Mouse (Mus musculus): ENCODE data around the gene Mia2. TPM values are rescaled to one million over a fixed set of nuclear protein-coding genes. Genes with fewer than 3 reads are reported as not detected.

Mia2 gene
- total RNA-seq (2014; rRNA removed) = 21.6 and 36.1 TPM in 2 replicates
- 24.7 and 34.2 TPM in 2 replicates for polyA plus RNA-seq (2015; fragmentation: Nextera tagmentation; extraction: Ambion mirVana)

DNA sequence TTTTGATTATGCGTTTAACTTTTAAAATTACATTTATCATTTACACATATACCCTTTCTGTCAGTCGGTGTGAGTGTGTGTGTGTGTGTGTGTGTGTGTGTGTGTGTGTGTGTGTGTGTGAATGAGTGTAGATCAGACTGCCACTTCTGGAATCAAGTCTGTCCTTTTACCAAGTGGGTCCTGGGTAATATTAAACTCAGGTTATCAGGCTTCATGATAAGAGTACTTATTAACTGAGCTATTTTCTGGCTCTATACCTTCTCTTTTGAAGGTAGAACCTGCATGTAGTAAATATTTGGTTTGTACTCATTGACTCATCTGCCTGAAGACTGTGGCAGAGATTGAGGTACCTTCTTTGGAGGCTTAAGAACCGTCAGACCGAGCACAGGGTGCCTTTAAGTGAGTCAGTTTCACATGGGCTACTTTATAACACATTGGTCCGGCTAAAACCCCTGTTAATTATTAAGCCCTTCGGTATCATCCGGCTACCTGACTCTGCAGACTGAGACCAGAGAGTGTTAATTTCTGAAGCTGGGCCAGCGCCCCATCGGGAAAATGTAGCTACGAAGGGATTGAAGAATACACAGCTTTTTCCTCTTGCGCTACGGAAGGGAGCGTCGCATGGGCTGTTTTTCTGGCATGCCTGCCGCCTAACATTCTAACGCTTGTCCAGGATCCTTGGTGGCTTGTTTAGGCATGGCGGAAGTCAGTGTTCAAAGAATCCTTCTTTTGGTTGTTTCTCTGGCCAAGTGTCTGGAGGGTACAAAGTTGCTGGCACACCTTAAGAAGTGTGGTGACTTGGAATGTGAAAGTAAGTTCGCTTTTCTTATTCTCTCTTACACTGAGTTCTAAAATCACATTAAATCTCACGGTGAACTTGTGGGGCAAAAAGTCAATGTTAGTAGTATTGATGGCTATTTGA, at the start of gene Mia2:
Mia2 (plus strand) TSS at position 696 of the 922 bp plus-strand sequence.
- Histone ChIP-seq H3K4me1 (ENCODE audit: insufficient read depth, low read length) (no peaks in the 10 kb centered on the region), H3K4me3 (ENCODE audit: low read depth, low read length) (no peak within 1 kb of the TSS), H3K9me3 (ENCODE audit: low read length) (no peaks in the 10 kb centered on the region), H3K9ac (replicated peaks; ENCODE audit: low read length, poor library complexity, severe bottlenecking) (no peak within 1 kb of the TSS), H3K36me3 (ENCODE audit: insufficient read depth, low read length) (no peaks in the 10 kb centered on the region), H3K4me2 (ENCODE audit: low read depth, low read length, poor library complexity, severe bottlenecking) (no peak within 1 kb of the TSS), H3K27me3 (ENCODE audit: insufficient read depth, low read length) (no peaks in the 10 kb centered on the region), H3K27ac (ENCODE audit: low read depth, low read length) (no peak within 1 kb of the TSS)
- DNase-seq (ENCODE audit: low spot score) (no peak), ATAC-seq (ENCODE audit: low FRiP score) (no peak)
- no peak for TF ChIP-seq CTCF (IDR thresholded peaks at IDR 0.05)
- WGBS = 85% methylated on average over 19 of the region's 19 CpGs

- Histone ChIP-seq H3K27ac (ENCODE audit: low read depth, low read length) (no peak overlapping the region), H3K4me2 (ENCODE audit: low read depth, low read length, poor library complexity, severe bottlenecking) (no peak overlapping the region), H3K9me3 (ENCODE audit: low read length) (no peaks in the 10 kb centered on the region), H3K27me3 (ENCODE audit: insufficient read depth, low read length) (no peaks in the 10 kb centered on the region), H3K4me3 (ENCODE audit: low read depth, low read length) (no peak overlapping the region), H3K4me1 (ENCODE audit: insufficient read depth, low read length) (no peaks in the 10 kb centered on the region), H3K9ac (replicated peaks; ENCODE audit: low read length, poor library complexity, severe bottlenecking) (no peak overlapping the region), H3K36me3 (ENCODE audit: insufficient read depth, low read length) (peaks cover 8% of the 10 kb centered on the region; the same call in 1 of the 2 replicates)
- no peak for TF ChIP-seq CTCF (IDR thresholded peaks at IDR 0.05)
- 98% methylated on average over 3 of the region's 3 CpGs for WGBS
- no peak for ATAC-seq (ENCODE audit: low FRiP score)
- no peak for DNase-seq (ENCODE audit: low spot score)
These were observed 43.1 kb upstream of the Mia2 start for GRCm38 (mm10) chr12:59052470-59052869.

- WGBS = 91% methylated on average over 5 of the region's 5 CpGs
- no peak overlapping the region for H3K4me3 ChIP-seq (ENCODE audit: low read depth, low read length)
- ATAC-seq (ENCODE audit: low FRiP score) = no peak
- no peaks in the 10 kb centered on the region for H3K9me3 ChIP-seq (ENCODE audit: low read length)
- H3K27ac ChIP-seq (ENCODE audit: low read depth, low read length) = no peak overlapping the region
- no peak for DNase-seq (ENCODE audit: low spot score)
- no peaks in the 10 kb centered on the region for H3K27me3 ChIP-seq (ENCODE audit: insufficient read depth, low read length)
- H3K9ac ChIP-seq (replicated peaks; ENCODE audit: low read length, poor library complexity, severe bottlenecking) = no peak overlapping the region
- no peak for TF ChIP-seq CTCF (IDR thresholded peaks at IDR 0.05)
- H3K4me2 ChIP-seq (ENCODE audit: low read depth, low read length, poor library complexity, severe bottlenecking) = no peak overlapping the region
- H3K36me3 ChIP-seq (ENCODE audit: insufficient read depth, low read length) = peaks cover 8% of the 10 kb centered on the region; the same call in 1 of the 2 replicates
- no peaks in the 10 kb centered on the region for H3K4me1 ChIP-seq (ENCODE audit: insufficient read depth, low read length)
These were observed 42.4 kb upstream of the Mia2 start for GRCm38 (mm10) chr12:59053166-59053565.

GRCm38 (mm10) chr12:59053976-59054375, 41.6 kb upstream of the Mia2 start:
- Histone ChIP-seq H3K4me1 (ENCODE audit: insufficient read depth, low read length) (0 out of 2 replicates have a peak, but pooled peaks cover under 1% of the 10 kb centered on the region), H3K4me3 (ENCODE audit: low read depth, low read length) (no peak overlapping the region), H3K9ac (replicated peaks; ENCODE audit: low read length, poor library complexity, severe bottlenecking) (no peak overlapping the region), H3K36me3 (ENCODE audit: insufficient read depth, low read length) (peaks cover 6% of the 10 kb centered on the region; the same call in 1 of the 2 replicates), H3K9me3 (ENCODE audit: low read length) (no peaks in the 10 kb centered on the region), H3K4me2 (ENCODE audit: low read depth, low read length, poor library complexity, severe bottlenecking) (no peak overlapping the region), H3K27me3 (ENCODE audit: insufficient read depth, low read length) (no peaks in the 10 kb centered on the region), H3K27ac (ENCODE audit: low read depth, low read length) (no peak overlapping the region)
- DNase-seq (ENCODE audit: low spot score) = no peak
- TF ChIP-seq CTCF (IDR thresholded peaks at IDR 0.05) = no peak
- ATAC-seq (ENCODE audit: low FRiP score) = no peak

GRCm38 (mm10) chr12:59055196-59055850, 40.3 kb upstream of the Mia2 start:
- WGBS = 90% methylated on average over 4 of the region's 4 CpGs
- H3K4me2 ChIP-seq (ENCODE audit: low read depth, low read length, poor library complexity, severe bottlenecking) = no peak overlapping the region
- ATAC-seq (ENCODE audit: low FRiP score) = no peak
- no peak overlapping the region for H3K4me3 ChIP-seq (ENCODE audit: low read depth, low read length)
- no peak overlapping the region for H3K27ac ChIP-seq (ENCODE audit: low read depth, low read length)
- H3K36me3 ChIP-seq (ENCODE audit: insufficient read depth, low read length) = 0 out of 2 replicates have a peak, but pooled peaks cover 3% of the 10 kb centered on the region
- H3K4me1 ChIP-seq (ENCODE audit: insufficient read depth, low read length) = peaks cover 10% of the 10 kb centered on the region; the same call in 1 of the 2 replicates
- no peak overlapping the region for H3K9ac ChIP-seq (replicated peaks; ENCODE audit: low read length, poor library complexity, severe bottlenecking)
- H3K27me3 ChIP-seq (ENCODE audit: insufficient read depth, low read length) = no peaks in the 10 kb centered on the region
- no peak for DNase-seq (ENCODE audit: low spot score)
- no peaks in the 10 kb centered on the region for H3K9me3 ChIP-seq (ENCODE audit: low read length)
- TF ChIP-seq CTCF (IDR thresholded peaks at IDR 0.05) = no peak

Data from midbrain, postnatal 0 days (tissue).